Mouse (Mus musculus): ENCODE data around the gene Hist1h3g. TPM values are rescaled to one million over a fixed set of nuclear protein-coding genes. Genes with fewer than 3 reads are reported as not detected.
"Not testable (repeated sequence)": the region's sequence is repeated elsewhere in the genome, so short reads cannot be mapped to it uniquely, and the experiment has no call there.

Gene Hist1h3g
- polyA plus RNA-seq, 1 experiment from 2014 or later = 3.3 TPM

DNA sequence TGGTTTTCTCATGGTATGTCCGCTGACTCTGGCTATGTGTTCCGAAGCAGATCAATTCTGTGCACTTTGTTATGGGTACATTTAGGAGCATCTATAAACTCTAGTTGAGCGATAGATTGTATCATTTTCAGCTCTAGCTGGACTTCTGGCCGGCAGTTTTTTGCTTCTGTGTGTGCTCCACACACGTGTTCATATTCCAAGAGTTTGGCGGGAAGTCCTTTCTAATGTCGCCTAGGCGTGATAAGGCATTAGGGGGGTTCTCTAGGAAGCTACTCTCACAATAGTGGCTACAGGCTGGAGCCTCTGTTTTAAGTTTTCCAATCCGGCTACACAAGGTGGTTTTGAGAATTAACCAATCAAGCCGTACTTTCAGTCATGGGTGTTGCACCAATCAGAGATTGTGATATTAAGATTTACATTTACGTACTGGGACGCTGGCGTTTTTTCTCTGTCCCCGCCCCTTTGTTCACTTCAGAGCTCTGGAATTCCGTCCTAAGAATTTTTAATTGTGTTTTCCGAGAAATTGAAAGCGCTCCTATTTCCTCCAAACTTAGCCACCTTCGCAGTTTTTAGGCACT lies 20.7 kb downstream of the Hist1h3g start:
- Histone ChIP-seq H3K4me1 (ENCODE audit: control insufficient read depth, insufficient read depth, low read length) (no peaks in the 10 kb centered on the region; the same call in 1 of the 2 replicates), H3K4me3 (ENCODE audit: low read depth, low read length) (peak overlapping the region; percentile 60), H3K9me3 (ENCODE audit: control insufficient read depth, low read length) (no peaks in the 10 kb centered on the region), H3K9ac (ENCODE audit: low read length) (peak overlapping the region; percentile 75), H3K36me3 (ENCODE audit: control insufficient read depth, insufficient read depth, low read length) (no peaks in the 10 kb centered on the region), H3K27me3 (ENCODE audit: control insufficient read depth, insufficient read depth, low read length) (no peaks in the 10 kb centered on the region), H3K4me2 (ENCODE audit: low read depth) (peak overlapping the region; percentile 95), H3K27ac (ENCODE audit: low read depth, low read length) (peak overlapping the region; percentile 98)
- ATAC-seq (ENCODE audit: insufficient read depth, low FRiP score, low TSS enrichment) (peak; percentile 70), DNase-seq (ENCODE audit: low spot score) (peak; percentile 77)
- WGBS = under 1% methylated on average over 18 of the region's 18 CpGs

DNA sequence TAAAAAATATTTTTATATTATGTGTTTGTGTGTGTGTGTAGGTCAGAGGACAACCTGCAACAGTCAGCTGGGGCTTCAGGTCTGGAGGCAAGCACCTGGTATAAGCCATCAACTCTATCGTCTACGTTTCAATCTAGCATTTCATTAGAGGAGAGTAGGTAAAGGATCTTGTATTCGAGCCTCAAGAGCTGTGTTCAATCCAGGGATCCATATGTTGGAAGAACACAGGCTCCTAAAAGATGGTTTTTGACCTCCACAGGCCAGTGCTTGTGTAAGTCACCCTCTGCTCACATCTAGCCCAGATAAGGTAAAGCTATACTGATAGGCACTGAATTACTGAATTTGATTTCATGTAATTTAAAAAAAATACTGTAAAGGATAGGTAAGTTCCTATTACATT lies 21.7 kb downstream of the Hist1h3g start:
- H3K4me2 ChIP-seq (ENCODE audit: low read depth) = peak overlapping the region; percentile 14; the same call in 1 of the 2 replicates
- no peaks in the 10 kb centered on the region for H3K27me3 ChIP-seq (ENCODE audit: control insufficient read depth, insufficient read depth, low read length)
- H3K27ac ChIP-seq (ENCODE audit: low read depth, low read length) = no peak overlapping the region
- DNase-seq (ENCODE audit: low spot score) (no peak), ATAC-seq (ENCODE audit: insufficient read depth, low FRiP score, low TSS enrichment) (no peak)
- H3K9ac ChIP-seq (ENCODE audit: low read length) = no peak overlapping the region
- H3K4me3 ChIP-seq (ENCODE audit: low read depth, low read length) = peak overlapping the region; percentile 60; the same call in 1 of the 2 replicates
- H3K9me3 ChIP-seq (ENCODE audit: control insufficient read depth, low read length) = no peaks in the 10 kb centered on the region
- no peaks in the 10 kb centered on the region; the same call in 1 of the 2 replicates for H3K4me1 ChIP-seq (ENCODE audit: control insufficient read depth, insufficient read depth, low read length)
- H3K36me3 ChIP-seq (ENCODE audit: control insufficient read depth, insufficient read depth, low read length) = no peaks in the 10 kb centered on the region
- WGBS = 86% methylated on average over 3 of the region's 3 CpGs

DNA sequence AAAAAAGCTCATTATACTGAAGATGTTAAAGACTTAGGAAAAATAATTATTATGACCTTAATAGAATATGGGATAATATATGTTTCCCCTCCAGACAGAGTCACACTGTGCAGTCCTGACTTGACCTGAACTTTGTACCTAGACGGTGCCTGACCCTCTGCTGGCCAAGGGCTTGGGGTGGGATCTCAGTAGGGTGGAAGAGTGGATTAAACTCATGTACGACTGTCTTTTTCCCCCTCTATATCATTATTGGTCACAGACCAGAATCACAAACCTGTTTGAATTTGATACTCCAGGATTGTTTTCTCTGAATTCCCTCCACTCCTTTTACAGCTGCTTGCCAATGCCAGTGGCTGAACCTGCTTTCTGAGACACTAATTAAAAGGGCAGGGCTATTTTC lies 25.5 kb downstream of the Hist1h3g start:
- not testable (repeated sequence) for H3K9me3 ChIP-seq (ENCODE audit: control insufficient read depth, low read length); H3K36me3 ChIP-seq (ENCODE audit: control insufficient read depth, insufficient read depth, low read length); DNase-seq (ENCODE audit: low spot score); H3K4me1 ChIP-seq (ENCODE audit: control insufficient read depth, insufficient read depth, low read length); H3K27me3 ChIP-seq (ENCODE audit: control insufficient read depth, insufficient read depth, low read length); H3K9ac ChIP-seq (ENCODE audit: low read length); ATAC-seq (ENCODE audit: insufficient read depth, low FRiP score, low TSS enrichment); H3K4me3 ChIP-seq (ENCODE audit: low read depth, low read length)
- Histone ChIP-seq H3K4me2 (ENCODE audit: low read depth) (peak overlapping the region; percentile 8; the same call in 1 of the 2 replicates), H3K27ac (ENCODE audit: low read depth, low read length) (0 out of 2 replicates have a peak overlapping the region, but pooled peaks have one; percentile 8)
- WGBS = 32% methylated on average over 2 of the region's 2 CpGs

DNA sequence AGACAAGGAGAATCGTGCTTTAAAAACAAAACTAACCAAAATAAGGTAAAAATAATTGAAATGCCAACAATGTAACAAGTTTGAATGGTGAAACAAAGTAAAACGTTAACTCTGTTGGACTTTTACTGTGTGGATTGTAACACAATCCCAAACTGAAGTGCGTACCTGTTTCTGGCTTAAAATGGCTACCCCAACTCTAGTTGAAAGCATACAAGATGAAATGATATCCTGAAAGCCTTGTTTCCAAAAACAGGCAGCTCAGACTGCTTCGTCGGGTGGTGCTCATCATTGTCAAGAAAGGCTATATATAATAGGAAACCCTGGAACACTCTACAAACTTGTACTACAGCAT lies 26.3 kb downstream of the Hist1h3g start:
- peak overlapping the region; percentile 55 for H3K4me2 ChIP-seq (ENCODE audit: low read depth)
- H3K4me1 ChIP-seq (ENCODE audit: control insufficient read depth, insufficient read depth, low read length); H3K27ac ChIP-seq (ENCODE audit: low read depth, low read length); DNase-seq (ENCODE audit: low spot score); H3K27me3 ChIP-seq (ENCODE audit: control insufficient read depth, insufficient read depth, low read length); H3K36me3 ChIP-seq (ENCODE audit: control insufficient read depth, insufficient read depth, low read length); ATAC-seq (ENCODE audit: insufficient read depth, low FRiP score, low TSS enrichment); H3K9me3 ChIP-seq (ENCODE audit: control insufficient read depth, low read length): not testable (repeated sequence)
- peak overlapping the region; percentile 33 for H3K4me3 ChIP-seq (ENCODE audit: low read depth, low read length)
- WGBS = 0% methylated on average over 2 of the region's 5 CpGs
- H3K9ac ChIP-seq (ENCODE audit: low read length) = peak overlapping the region; percentile 45; the same call in 1 of the 2 replicates

DNA sequence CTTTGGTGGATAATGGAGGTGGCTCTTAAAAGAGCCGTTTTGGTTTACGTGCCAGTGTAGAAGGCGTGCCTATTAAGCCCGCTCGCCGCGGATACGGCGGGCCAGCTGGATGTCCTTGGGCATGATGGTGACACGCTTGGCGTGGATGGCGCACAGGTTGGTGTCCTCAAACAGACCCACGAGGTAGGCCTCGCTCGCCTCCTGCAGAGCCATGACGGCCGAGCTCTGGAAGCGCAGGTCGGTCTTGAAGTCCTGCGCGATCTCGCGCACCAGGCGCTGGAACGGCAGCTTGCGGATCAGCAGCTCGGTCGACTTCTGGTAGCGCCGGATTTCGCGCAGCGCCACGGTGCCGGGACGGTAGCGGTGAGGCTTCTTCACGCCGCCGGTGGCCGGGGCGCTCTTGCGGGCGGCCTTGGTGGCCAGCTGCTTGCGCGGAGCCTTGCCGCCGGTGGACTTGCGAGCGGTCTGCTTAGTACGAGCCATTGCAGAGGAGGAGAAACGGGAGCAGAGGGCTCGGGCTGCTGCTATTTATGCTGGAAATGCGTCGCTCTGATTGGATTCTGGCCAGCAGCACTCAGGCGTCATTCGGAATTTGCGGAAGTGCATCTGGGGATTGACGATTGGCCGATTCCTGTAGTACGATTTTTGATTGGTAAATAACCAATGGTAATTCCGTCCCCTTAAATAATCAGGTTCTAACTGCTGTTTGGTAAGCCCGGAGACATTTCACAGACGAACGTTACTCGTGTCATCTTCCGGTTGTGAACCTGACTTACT lies 26.8 kb downstream of the Hist1h3g start, which contains the start of gene Hist1h3e:
TSS of gene Hist1h3e (minus strand) at position 487 of the 777 bp plus-strand sequence.
- 0% methylated on average over 47 of the region's 67 CpGs for WGBS
- H3K27me3 ChIP-seq (ENCODE audit: control insufficient read depth, insufficient read depth, low read length); H3K36me3 ChIP-seq (ENCODE audit: control insufficient read depth, insufficient read depth, low read length); H3K4me1 ChIP-seq (ENCODE audit: control insufficient read depth, insufficient read depth, low read length); H3K9me3 ChIP-seq (ENCODE audit: control insufficient read depth, low read length): not testable (repeated sequence)
- peak within 1 kb of the TSS; percentile 96 for H3K27ac ChIP-seq (ENCODE audit: low read depth, low read length)
- peak within 1 kb of the TSS; percentile 55 for H3K4me2 ChIP-seq (ENCODE audit: low read depth)
- ATAC-seq (ENCODE audit: insufficient read depth, low FRiP score, low TSS enrichment) (peak; percentile 95), DNase-seq (ENCODE audit: low spot score) (peak; percentile 95)
- H3K9ac ChIP-seq (ENCODE audit: low read length) = peak within 1 kb of the TSS; percentile 63
- peak within 1 kb of the TSS; percentile 33 for H3K4me3 ChIP-seq (ENCODE audit: low read depth, low read length)

DNA sequence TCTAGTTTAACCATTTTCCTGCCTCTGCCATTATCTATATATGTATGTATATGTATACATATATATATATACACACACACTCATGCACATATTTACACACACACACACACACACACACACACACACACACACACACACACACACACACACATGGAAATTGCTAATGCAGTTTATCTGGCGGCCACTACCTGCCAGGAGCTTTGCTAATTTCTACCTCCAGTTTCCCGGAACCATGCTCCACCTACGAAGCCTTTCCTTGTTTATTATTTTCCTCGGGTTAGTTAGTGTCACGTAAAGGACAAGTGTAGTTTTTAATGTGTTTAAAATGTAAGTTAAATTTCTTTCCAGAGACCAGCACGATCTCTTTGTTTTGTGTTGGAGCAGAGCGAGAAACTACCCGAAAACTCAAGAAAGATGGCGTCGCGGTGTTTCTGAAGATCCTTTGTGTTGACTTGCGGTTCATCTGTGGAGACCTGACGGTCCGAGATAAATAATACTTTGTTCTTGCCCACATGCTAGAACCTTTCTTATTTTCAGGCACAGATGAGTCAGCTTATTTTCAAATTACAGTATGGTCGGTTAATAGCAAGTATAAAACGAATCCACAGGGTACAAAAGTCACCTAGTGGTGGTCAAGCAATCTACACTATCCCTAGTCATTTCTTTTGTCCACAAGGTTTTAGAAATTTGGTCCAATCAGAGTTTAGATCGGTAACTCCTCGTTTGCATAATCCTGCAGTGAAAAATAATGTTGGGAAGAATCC lies 27.7 kb downstream of the Hist1h3g start:
- Histone ChIP-seq H3K4me2 (ENCODE audit: low read depth) (peak overlapping the region; percentile 55), H3K4me3 (ENCODE audit: low read depth, low read length) (peak overlapping the region; percentile 18), H3K27ac (ENCODE audit: low read depth, low read length) (peak overlapping the region; percentile 96), H3K9ac (ENCODE audit: low read length) (peak overlapping the region; percentile 63), H3K36me3 (ENCODE audit: control insufficient read depth, insufficient read depth, low read length) (no peaks in the 10 kb centered on the region), H3K4me1 (ENCODE audit: control insufficient read depth, insufficient read depth, low read length) (no peaks in the 10 kb centered on the region), H3K27me3 (ENCODE audit: control insufficient read depth, insufficient read depth, low read length) (no peaks in the 10 kb centered on the region), H3K9me3 (ENCODE audit: control insufficient read depth, low read length) (no peaks in the 10 kb centered on the region)
- peak; percentile 60 for DNase-seq (ENCODE audit: low spot score)
- peak; percentile 43; the same call in 1 of the 2 replicates for ATAC-seq (ENCODE audit: insufficient read depth, low FRiP score, low TSS enrichment)
- 4% methylated on average over 18 of the region's 18 CpGs for WGBS

DNA sequence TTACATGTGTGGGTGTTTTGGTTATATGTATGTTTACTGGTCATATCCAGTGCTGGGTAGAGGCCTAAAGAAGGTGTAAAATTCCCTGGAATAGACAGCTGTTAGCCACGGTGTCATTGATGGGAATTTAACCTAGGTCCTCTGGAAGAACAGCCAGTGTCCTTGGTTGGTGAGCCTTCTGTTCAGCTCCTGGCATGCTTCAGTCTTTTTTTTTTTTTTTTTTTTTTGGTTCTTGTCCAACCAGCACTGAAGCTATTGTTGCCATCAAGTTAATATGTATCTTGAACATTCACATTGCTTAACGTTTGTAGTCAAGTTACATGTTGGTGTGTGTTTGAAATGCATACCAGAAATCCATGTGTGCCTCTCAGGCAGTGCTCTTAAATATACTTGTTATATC lies 29.3 kb downstream of the Hist1h3g start:
- DNase-seq (ENCODE audit: low spot score) (no peak), ATAC-seq (ENCODE audit: insufficient read depth, low FRiP score, low TSS enrichment) (no peak)
- Histone ChIP-seq H3K36me3 (ENCODE audit: control insufficient read depth, insufficient read depth, low read length) (no peaks in the 10 kb centered on the region), H3K27me3 (ENCODE audit: control insufficient read depth, insufficient read depth, low read length) (no peaks in the 10 kb centered on the region), H3K4me2 (ENCODE audit: low read depth) (no peak overlapping the region), H3K4me3 (ENCODE audit: low read depth, low read length) (no peak overlapping the region), H3K9ac (ENCODE audit: low read length) (no peak overlapping the region), H3K4me1 (ENCODE audit: control insufficient read depth, insufficient read depth, low read length) (no peaks in the 10 kb centered on the region), H3K27ac (ENCODE audit: low read depth, low read length) (no peak overlapping the region), H3K9me3 (ENCODE audit: control insufficient read depth, low read length) (no peaks in the 10 kb centered on the region)
- WGBS = 93% methylated on average over 2 of the region's 2 CpGs

DNA sequence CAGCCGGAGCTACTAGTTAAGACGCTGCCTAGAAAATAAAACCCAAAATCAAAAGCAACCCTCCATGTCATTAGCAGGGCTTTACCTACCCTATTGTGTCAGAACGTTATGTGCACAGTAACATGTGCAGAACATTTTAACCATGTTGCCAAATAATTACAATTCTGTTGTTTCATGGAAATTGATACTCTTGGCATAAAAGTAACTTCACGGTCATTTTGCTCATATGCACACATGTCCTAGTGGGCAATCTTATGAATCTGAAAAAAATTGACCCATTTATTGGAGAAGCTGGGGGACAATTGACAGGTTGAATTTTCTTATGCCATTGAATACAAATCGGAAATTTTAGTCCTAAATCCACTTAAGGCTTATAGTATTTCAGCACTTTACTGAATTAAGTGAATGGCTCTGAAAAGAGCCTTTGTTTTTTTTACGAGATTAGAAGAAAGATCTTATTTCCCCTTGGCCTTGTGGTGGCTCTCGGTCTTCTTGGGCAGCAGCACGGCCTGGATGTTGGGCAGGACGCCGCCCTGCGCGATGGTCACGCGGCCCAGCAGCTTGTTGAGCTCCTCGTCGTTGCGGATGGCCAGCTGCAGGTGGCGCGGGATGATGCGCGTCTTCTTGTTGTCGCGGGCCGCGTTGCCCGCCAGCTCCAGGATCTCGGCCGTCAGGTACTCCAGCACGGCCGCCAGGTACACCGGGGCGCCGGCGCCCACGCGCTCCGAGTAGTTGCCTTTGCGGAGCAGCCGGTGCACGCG lies 35.2 kb downstream of the Hist1h3g start:
- H3K4me1 ChIP-seq (ENCODE audit: control insufficient read depth, insufficient read depth, low read length); H3K27me3 ChIP-seq (ENCODE audit: control insufficient read depth, insufficient read depth, low read length); H3K9me3 ChIP-seq (ENCODE audit: control insufficient read depth, low read length); H3K36me3 ChIP-seq (ENCODE audit: control insufficient read depth, insufficient read depth, low read length): not testable (repeated sequence)
- Histone ChIP-seq H3K27ac (ENCODE audit: low read depth, low read length) (peak overlapping the region; percentile 93), H3K9ac (ENCODE audit: low read length) (peak overlapping the region; percentile 49), H3K4me3 (ENCODE audit: low read depth, low read length) (peak overlapping the region; percentile 45), H3K4me2 (ENCODE audit: low read depth) (peak overlapping the region; percentile 64)
- peak; percentile 15 for DNase-seq (ENCODE audit: low spot score)
- 3% methylated on average over 12 of the region's 41 CpGs for WGBS
- peak; percentile 11 for ATAC-seq (ENCODE audit: insufficient read depth, low FRiP score, low TSS enrichment)

All from neural tube, embryonic 11.5 days (tissue).